Mouse (Mus musculus): ENCODE measurements around the gene Ccl1. TPM values are rescaled to one million over a fixed set of nuclear protein-coding genes. Genes with fewer than 3 reads are reported as not detected.

The Ccl1 gene
- total and polyA plus RNA-seq, 3 experiments: 95.3 to 153 (median 133) TPM

GRCm38 (mm10) chr11:82290841-82291240 lies 14.6 kb downstream of the Ccl1 start:
- in situ Hi-C loops (cut with MboI; ENCODE audit: low pct_ligation_motif_present, low pct_unique_long_range_greater_than_20kb, low sequenced_read_pairs): no loop called here
- DNase-seq (ENCODE audit: extremely low read depth): no peak
- TF ChIP-seq RAD21 (IDR thresholded peaks at IDR 0.05; ENCODE audit: low read depth, low read length): no peak
- TF ChIP-seq SIN3A (IDR thresholded peaks at IDR 0.05; ENCODE audit: low read length): no peak
- Histone ChIP-seq H3K9me3 (replicated peaks; ENCODE audit: low read length) (peaks cover 9% of the 10 kb centered on the region), H3K27me3 (replicated peaks) (peaks cover 85% of the 10 kb centered on the region), H3K79me2 (replicated peaks; ENCODE audit: control insufficient read depth, extremely low read depth, insufficient read depth, poor library complexity, severe bottlenecking) (no peaks in the 10 kb centered on the region), H3K27ac (ENCODE audit: insufficient read depth, low read depth) (no peak overlapping the region), H3K36me3 (replicated peaks in 1 of 2; ENCODE audit: control insufficient read depth in 1 of 2, insufficient read depth in 1 of 2, low read length in 1 of 2) (no peaks in the 10 kb centered on the region), H3K9ac (ENCODE audit: insufficient read depth, low read depth) (no peak overlapping the region), H3K4me1 (ENCODE audit: control insufficient read depth in 1 of 2, insufficient read depth in 2 of 2) (no peaks in the 10 kb centered on the region), H3K4me3 (replicated peaks in 1 of 3; ENCODE audit: low read depth in 2 of 3, low read length in 2 of 3, poor library complexity in 1 of 3) (no peak overlapping the region), H3K4me2 (ENCODE audit: insufficient read depth, low read depth, poor library complexity, severe bottlenecking) (no peak overlapping the region)
- dilution Hi-C loops (cut with MboI; ENCODE audit: extremely low pct_ligation_motif_present, extremely low pct_unique_long_range_greater_than_20kb, low sequenced_read_pairs): no loop called here

- H3K9me3 ChIP-seq (replicated peaks; ENCODE audit: low read length): no peaks in the 10 kb centered on the region
- no peak overlapping the region for H3K27ac ChIP-seq (ENCODE audit: insufficient read depth, low read depth)
- H3K4me2 ChIP-seq (ENCODE audit: insufficient read depth, low read depth, poor library complexity, severe bottlenecking): no peak overlapping the region
- no peak overlapping the region for H3K4me3 ChIP-seq (replicated peaks in 1 of 3; ENCODE audit: low read depth in 2 of 3, low read length in 2 of 3, poor library complexity in 1 of 3)
- no peak overlapping the region for H3K9ac ChIP-seq (ENCODE audit: insufficient read depth, low read depth)
- TF ChIP-seq NRF1 (IDR thresholded peaks at IDR 0.05; ENCODE audit: low read depth, low read length): no peak
- TF ChIP-seq MXI1 (IDR thresholded peaks at IDR 0.05; ENCODE audit: low read depth, low read length): no peak
- TF ChIP-seq USF2 (conservative IDR thresholded peaks at IDR 0.05; ENCODE audit: low read depth, low read length): no peak
- TF ChIP-seq ZNF384 (IDR thresholded peaks at IDR 0.05; ENCODE audit: low read depth, low read length): no peak
- no peak for TF ChIP-seq RAD21 (IDR thresholded peaks at IDR 0.05; ENCODE audit: low read depth, low read length)
- TF ChIP-seq KAT2A (IDR thresholded peaks at IDR 0.05; ENCODE audit: insufficient replicate concordance, low read length): no peak
- TF ChIP-seq POLR2AphosphoS2 (IDR thresholded peaks at IDR 0.05; ENCODE audit: low read depth, low read length): no peak
- no peak for TF ChIP-seq BHLHE40 (IDR thresholded peaks at IDR 0.05; ENCODE audit: low read depth, low read length)
- H3K79me2 ChIP-seq (replicated peaks; ENCODE audit: control insufficient read depth, extremely low read depth, insufficient read depth, poor library complexity, severe bottlenecking): no peaks in the 10 kb centered on the region
- dilution Hi-C loops (cut with MboI; ENCODE audit: extremely low pct_ligation_motif_present, extremely low pct_unique_long_range_greater_than_20kb, low sequenced_read_pairs) (no loop called here), in situ Hi-C loops (cut with MboI; ENCODE audit: low pct_ligation_motif_present, low pct_unique_long_range_greater_than_20kb, low sequenced_read_pairs) (no loop called here)
- H3K27me3 ChIP-seq (replicated peaks): peaks cover 95% of the 10 kb centered on the region
- H3K36me3 ChIP-seq (replicated peaks in 1 of 2; ENCODE audit: control insufficient read depth in 1 of 2, insufficient read depth in 1 of 2, low read length in 1 of 2): no peaks in the 10 kb centered on the region
- no peak for DNase-seq (ENCODE audit: extremely low read depth)
- no peaks in the 10 kb centered on the region for H3K4me1 ChIP-seq (ENCODE audit: control insufficient read depth in 1 of 2, insufficient read depth in 2 of 2)
Observed at GRCm38 (mm10) chr11:82274149-82274812, 31.2 kb downstream of the Ccl1 start.

GRCm38 (mm10) chr11:82259131-82259530 lies 46.4 kb downstream of the Ccl1 start:
- no peaks in the 10 kb centered on the region for H3K79me2 ChIP-seq (replicated peaks; ENCODE audit: control insufficient read depth, extremely low read depth, insufficient read depth, poor library complexity, severe bottlenecking)
- in situ Hi-C loops (cut with MboI; ENCODE audit: low pct_ligation_motif_present, low pct_unique_long_range_greater_than_20kb, low sequenced_read_pairs) (loop anchor here (10.0 kb wide), 2 partner anchors 446 to 626 kb away; no protein-coding TSS in a partner anchor), dilution Hi-C loops (cut with MboI; ENCODE audit: extremely low pct_ligation_motif_present, extremely low pct_unique_long_range_greater_than_20kb, low sequenced_read_pairs) (no loop called here)
- no peak overlapping the region for H3K4me2 ChIP-seq (ENCODE audit: insufficient read depth, low read depth, poor library complexity, severe bottlenecking)
- H3K36me3 ChIP-seq (replicated peaks in 1 of 2; ENCODE audit: control insufficient read depth in 1 of 2, insufficient read depth in 1 of 2, low read length in 1 of 2): no peaks in the 10 kb centered on the region
- H3K4me1 ChIP-seq (ENCODE audit: control insufficient read depth in 1 of 2, insufficient read depth in 2 of 2): peaks cover 0 to 13% of the 10 kb centered on the region in 2 experiments; a peak in 2 of 4 replicates
- H3K9me3 ChIP-seq (replicated peaks; ENCODE audit: low read length): no peaks in the 10 kb centered on the region
- no peak for DNase-seq (ENCODE audit: extremely low read depth)
- no peak overlapping the region for H3K9ac ChIP-seq (ENCODE audit: insufficient read depth, low read depth)
- TF ChIP-seq GABPA (IDR thresholded peaks at IDR 0.05; ENCODE audit: insufficient replicate concordance, low read depth, low read length) (no peak), CHD1 (IDR thresholded peaks at IDR 0.05; ENCODE audit: low read depth, low read length) (no peak), MAZ (IDR thresholded peaks at IDR 0.05; ENCODE audit: low read depth, low read length) (no peak), ZNF384 (IDR thresholded peaks at IDR 0.05; ENCODE audit: low read depth, low read length) (no peak), RAD21 (IDR thresholded peaks at IDR 0.05; ENCODE audit: low read depth, low read length) (no peak)
- H3K27me3 ChIP-seq (replicated peaks): peaks cover 91% of the 10 kb centered on the region
- no peak overlapping the region for H3K27ac ChIP-seq (ENCODE audit: insufficient read depth, low read depth)
- no peak overlapping the region for H3K4me3 ChIP-seq (replicated peaks in 1 of 3; ENCODE audit: low read depth in 2 of 3, low read length in 2 of 3, poor library complexity in 1 of 3)

Data from CH12.LX (cell line).